Comparison of ENCODE assay signal across 8 mouse cellular contexts in genomic region chr6:48601271-48602079, GRCm38 (mm10). TPM values are rescaled to one million over a fixed set of nuclear protein-coding genes. Genes with fewer than 3 reads are reported as not detected.
DNase-seq lines count a peak whose midpoint lies in the region; ATAC-seq and TF ChIP-seq lines count a peak whose summit lies in the region.

Gene Zfp775 (plus strand): TSS chr6:48602063.

- TF ChIP-seq CTCF in liver, adult 2 months (IDR thresholded peaks at IDR 0.05; ENCODE audit: low read depth, low read length) = no peak

- peak within 1 kb of the TSS; percentile 75 for H3K4me3 ChIP-seq in erythroblast, embryonic 14.5 days (replicated peaks)
- H3K4me3 ChIP-seq in heart, embryonic 12.5 days = peak within 1 kb of the TSS; percentile 71
- H3K4me3 ChIP-seq in kidney, embryonic 16.5 days (ENCODE audit: low read length) = peak within 1 kb of the TSS; percentile 87
- peak within 1 kb of the TSS; percentile 64 for H3K4me3 ChIP-seq in liver, adult 2 months (ENCODE audit: insufficient read depth, low read depth, low read length)

- 4% methylated on average over 42 of the region's 42 CpGs for WGBS in heart, embryonic 12.5 days
- 3% methylated on average over 42 of the region's 42 CpGs for WGBS in kidney, embryonic 16.5 days
- WGBS in liver, adult 2 months = 4% methylated on average over 42 of the region's 42 CpGs

- peaks cover 17% of the 10 kb centered on the region for H3K79me2 ChIP-seq in liver, adult 2 months (ENCODE audit: control insufficient read depth, insufficient read depth, low read length)

- peak within 1 kb of the TSS; percentile 86 for H3K9ac ChIP-seq in heart, embryonic 12.5 days
- H3K9ac ChIP-seq in kidney, embryonic 16.5 days (replicated peaks; ENCODE audit: low read length) = peak within 1 kb of the TSS; percentile 89
- peak within 1 kb of the TSS; percentile 88 for H3K9ac ChIP-seq in liver, adult 2 months (ENCODE audit: low read depth, low read length)

- H3K27me3 ChIP-seq in erythroblast, embryonic 14.5 days (ENCODE audit: control insufficient read depth) = no peaks in the 10 kb centered on the region
- no peaks in the 10 kb centered on the region for H3K27me3 ChIP-seq in heart, embryonic 12.5 days (replicated peaks)
- H3K27me3 ChIP-seq in kidney, embryonic 16.5 days (ENCODE audit: insufficient read depth, low read length) = no peaks in the 10 kb centered on the region
- H3K27me3 ChIP-seq in liver, adult 2 months (ENCODE audit: control insufficient read depth, insufficient read depth, low read length) = no peaks in the 10 kb centered on the region

- TF ChIP-seq POLR2A in liver, adult 2 months (IDR thresholded peaks at IDR 0.05; ENCODE audit: extremely low read depth, insufficient read depth, low read length) = peak; percentile 87

- peaks cover 27% of the 10 kb centered on the region for H3K4me1 ChIP-seq in erythroblast, embryonic 14.5 days (ENCODE audit: control insufficient read depth)
- H3K4me1 ChIP-seq in heart, embryonic 12.5 days (replicated peaks) = peaks cover 13% of the 10 kb centered on the region
- H3K4me1 ChIP-seq in kidney, embryonic 16.5 days (ENCODE audit: insufficient read depth, low read length) = peaks cover 15% of the 10 kb centered on the region
- peaks cover 39% of the 10 kb centered on the region for H3K4me1 ChIP-seq in liver, adult 2 months (ENCODE audit: control insufficient read depth, insufficient read depth, low read length)

- peak; percentile 99 for ATAC-seq in heart, embryonic 12.5 days (ENCODE audit: insufficient number of reproducible peaks, low FRiP score)
- peak; percentile 99 for ATAC-seq in kidney, embryonic 16.5 days (ENCODE audit: low FRiP score, low TSS enrichment)
- ATAC-seq in monocyte, adult 5-6 weeks (replicated peaks; ENCODE audit: insufficient number of reproducible peaks, low FRiP score, low TSS enrichment, poor library complexity, severe bottlenecking) = peak; percentile 99

- H3K27ac ChIP-seq in heart, embryonic 12.5 days (ENCODE audit: poor library complexity, severe bottlenecking) = peak within 1 kb of the TSS; percentile 74
- peak within 1 kb of the TSS; percentile 89 for H3K27ac ChIP-seq in kidney, embryonic 16.5 days (ENCODE audit: low read length)
- H3K27ac ChIP-seq in liver, adult 2 months (replicated peaks; ENCODE audit: insufficient read depth, low read depth, low read length) = peak within 1 kb of the TSS; percentile 92

- peak; percentile 97 for DNase-seq in A20 (ENCODE audit: low read depth, low spot score)
- DNase-seq in brain, embryonic 18.5 days (ENCODE audit: low read depth, low spot score) = peak; percentile 92
- peak; percentile 87 for DNase-seq in liver, adult 2 months (ENCODE audit: extremely low read depth, low read depth, low spot score)
- DNase-seq in spleen, postnatal 36 days (ENCODE audit: low spot score in 2 of 2) = peak; percentile 93 to 94

- peaks cover 15% of the 10 kb centered on the region for H3K36me3 ChIP-seq in erythroblast, embryonic 14.5 days (ENCODE audit: control insufficient read depth)
- peaks cover 41% of the 10 kb centered on the region for H3K36me3 ChIP-seq in heart, embryonic 12.5 days
- H3K36me3 ChIP-seq in kidney, embryonic 16.5 days (ENCODE audit: insufficient read depth, low read length) = peaks cover 41% of the 10 kb centered on the region
- peaks cover 23% of the 10 kb centered on the region for H3K36me3 ChIP-seq in liver, adult 2 months (ENCODE audit: control insufficient read depth, insufficient read depth, low read length)

- H3K4me2 ChIP-seq in heart, embryonic 12.5 days = peak within 1 kb of the TSS; percentile 85
- peak within 1 kb of the TSS; percentile 79 for H3K4me2 ChIP-seq in kidney, embryonic 16.5 days (replicated peaks; ENCODE audit: low read depth, low read length)

- H3K9me3 ChIP-seq in erythroblast, embryonic 14.5 days (ENCODE audit: control insufficient read depth, low read length) = peaks cover 13% of the 10 kb centered on the region
- peaks cover 20% of the 10 kb centered on the region for H3K9me3 ChIP-seq in heart, embryonic 12.5 days (replicated peaks)
- peaks cover 17% of the 10 kb centered on the region for H3K9me3 ChIP-seq in kidney, embryonic 16.5 days (ENCODE audit: low read length)

RNA-seq across cellular contexts. Expression of gene Zfp775, which starts in this region (rescaled TPM):
- polyA plus RNA-seq in erythroblast, embryonic 14.5 days (2012) = 0.03 TPM in 2 replicates
- polyA plus RNA-seq in heart, embryonic 12.5 days (2016; fragmentation: Nextera tagmentation; extraction: Ambion mirVana) = 5.6 and 5.8 TPM in 2 replicates
- polyA plus RNA-seq in kidney, embryonic 16.5 days (2015; fragmentation: Nextera tagmentation; extraction: Ambion mirVana) = 7.5 and 9.3 TPM in 2 replicates
- 0.83 and 1.5 TPM in 2 replicates for total RNA-seq in liver, adult 2 months (2014; rRNA removed)
- polyA plus RNA-seq in liver, adult 2 months (2012; rRNA removed) = 2.0 and 2.4 TPM in 2 replicates
- total RNA-seq in monocyte, adult 5-6 weeks (2017) = 2.6 to 2.8 TPM (median 2.6 TPM) in 3 replicates

Comparison
In these comparisons a context has a peak if more than half of its experiments do, and no peak if none do; other contexts are left out.
1. Peak in every context shown above with its lines: DNase-seq, ATAC-seq, H3K4me3 ChIP-seq and H3K27ac ChIP-seq.